Mouse (Mus musculus) kidney, postnatal 36 days (tissue): Measurements from ENCODE around the gene Abtb1.

Experiments
- DNase-seq, 2 experiments: peaks; one replicate each; pipeline ENCODE4 v3.0.0; 2021 to 2022; ENCODE audit warnings: mixed read lengths in 2 of 2

Gene Abtb1

GRCm38 (mm10) chr6:88828206-88829009 lies 13.4 kb downstream of the Abtb1 start:
- no peak for DNase-seq

GRCm38 (mm10) chr6:88827395-88828205 lies 14.2 kb downstream of the Abtb1 start:
- DNase-seq, result no peak

GRCm38 (mm10) chr6:88826965-88827364 lies 14.8 kb downstream of the Abtb1 start:
- DNase-seq, result no peak

- DNase-seq, result peak; percentile 51 to 78
Observed at GRCm38 (mm10) chr6:88826545-88826944, 15.2 kb downstream of the Abtb1 start.

GRCm38 (mm10) chr6:88826088-88826487 lies 15.7 kb downstream of the Abtb1 start:
- no peak for DNase-seq

- no peak for DNase-seq
Observed at GRCm38 (mm10) chr6:88824183-88824582, 17.6 kb downstream of the Abtb1 start.

GRCm38 (mm10) chr6:88821901-88822300 lies 19.9 kb downstream of the Abtb1 start:
- DNase-seq, result no peak

- no peak for DNase-seq
Observed at GRCm38 (mm10) chr6:88821294-88821693, 20.5 kb downstream of the Abtb1 start.

GRCm38 (mm10) chr6:88820853-88821252 lies 20.9 kb downstream of the Abtb1 start:
- no peak for DNase-seq

- DNase-seq, result no peak
Observed at GRCm38 (mm10) chr6:88816913-88817312, 24.9 kb downstream of the Abtb1 start.

- DNase-seq, result no peak
Observed at GRCm38 (mm10) chr6:88815489-88815888, 26.3 kb downstream of the Abtb1 start.

- no peak for DNase-seq
Observed at GRCm38 (mm10) chr6:88815036-88815435, 26.7 kb downstream of the Abtb1 start.

GRCm38 (mm10) chr6:88813832-88814231 lies 28.0 kb downstream of the Abtb1 start:
- no peak for DNase-seq

GRCm38 (mm10) chr6:88812886-88813285 lies 28.9 kb downstream of the Abtb1 start:
- DNase-seq, result peak; percentile 35 to 61

GRCm38 (mm10) chr6:88811880-88812400 lies 29.8 kb downstream of the Abtb1 start:
- DNase-seq, result no peak

- DNase-seq, result no peak
Observed at GRCm38 (mm10) chr6:88811396-88811795, 30.4 kb downstream of the Abtb1 start.

GRCm38 (mm10) chr6:88810291-88810690 lies 31.5 kb downstream of the Abtb1 start:
- peak in 1 of 2 experiments; percentile 33 for DNase-seq

- peak in 1 of 2 experiments; percentile 30 for DNase-seq
Observed at GRCm38 (mm10) chr6:88809091-88810037, 32.4 kb downstream of the Abtb1 start.

- DNase-seq, result no peak
Observed at GRCm38 (mm10) chr6:88804966-88805577, 36.7 kb downstream of the Abtb1 start.

- no peak for DNase-seq
Observed at GRCm38 (mm10) chr6:88803957-88804695, 37.7 kb downstream of the Abtb1 start.

- no peak for DNase-seq
Observed at GRCm38 (mm10) chr6:88803051-88803450, 38.7 kb downstream of the Abtb1 start.
